Mouse (Mus musculus) kidney, adult 2 months (tissue): ENCODE measurements around the gene Gfod1.

Experiments used
- CTCF ChIP-seq: fragments of 200-500 bp; conservative IDR thresholded peaks from 2 replicates; pipeline ENCODE4 v1.5.1; 2011; ENCODE audit warnings: low read depth, mild to moderate bottlenecking, control low read depth, low read length, moderate library complexity, mixed read lengths; ENCODE audit not compliant: insufficient read depth, insufficient read length
- POLR2A ChIP-seq: fragments of 200-500 bp; IDR thresholded peaks from one replicate; pipeline ENCODE4 v1.6.1; 2011; ENCODE audit warnings: low read depth, low read length, control low read depth

- TF ChIP-seq CTCF (no peak), POLR2A (no peak)
These were observed 38.9 kb downstream of the Gfod1 start for GRCm38 (mm10) chr13:43265116-43265515.
